In genomic region chr11:85739266-85739977, GRCm38 (mm10) we compare ENCODE assay signal across 8 mouse cellular contexts.
DNase-seq lines count a peak whose midpoint lies in the region; ATAC-seq and TF ChIP-seq lines count a peak whose summit lies in the region.
"Had no signal": no experiment of that assay in that cellular context is flagged by ENCODE, and none has a peak within 500 bp of the region (broad histone marks: within the 10 kb centered on the region; RNA-seq: fewer than 3 reads in every experiment).

No protein-coding gene starts in this region.

- WGBS in lung, embryonic 14.5 days = 13% methylated on average over 6 of the region's 6 CpGs
- WGBS in lung, adult 2 months = 53% methylated on average over 6 of the region's 6 CpGs
- 38% methylated on average over 6 of the region's 6 CpGs for WGBS in heart, embryonic 13.5 days
- WGBS in limb, embryonic 11.5 days = 16% methylated on average over 6 of the region's 6 CpGs
- WGBS in stomach, embryonic 16.5 days = 38% methylated on average over 6 of the region's 6 CpGs

- ATAC-seq in lung, embryonic 14.5 days (ENCODE audit: insufficient read depth) = peak; percentile 73
- ATAC-seq in heart, embryonic 13.5 days (ENCODE audit: extremely low read depth, insufficient number of reproducible peaks, low FRiP score, low TSS enrichment) = no peak
- ATAC-seq in limb, embryonic 11.5 days (ENCODE audit: insufficient number of reproducible peaks, low FRiP score, low TSS enrichment, low read depth) = peak; percentile 51
- ATAC-seq in stomach, embryonic 16.5 days (ENCODE audit: insufficient read depth, low FRiP score) = peak; percentile 39; the same call in 1 of the 2 replicates

- peaks cover 50% of the 10 kb centered on the region for H3K4me1 ChIP-seq in lung, embryonic 14.5 days (ENCODE audit: insufficient read depth)
- peaks cover 4% of the 10 kb centered on the region; the same call in 1 of the 2 replicates for H3K4me1 ChIP-seq in lung, adult 2 months (ENCODE audit: control insufficient read depth, insufficient read depth, low read length)
- peaks cover 39% of the 10 kb centered on the region for H3K4me1 ChIP-seq in heart, embryonic 13.5 days
- peaks cover 55% of the 10 kb centered on the region for H3K4me1 ChIP-seq in limb, embryonic 11.5 days (ENCODE audit: control insufficient read depth, insufficient read depth, low read length)
- peaks cover 29% of the 10 kb centered on the region for H3K4me1 ChIP-seq in stomach, embryonic 16.5 days (ENCODE audit: control insufficient read depth, insufficient read depth, low read length)

- H3K27ac ChIP-seq in lung, embryonic 14.5 days (ENCODE audit: low read depth) = peak overlapping the region; percentile 92
- H3K27ac ChIP-seq in heart, embryonic 13.5 days (replicated peaks) = peak overlapping the region; percentile 73
- peak overlapping the region; percentile 84 for H3K27ac ChIP-seq in limb, embryonic 11.5 days (replicated peaks; ENCODE audit: low read depth, low read length)
- H3K27ac ChIP-seq in stomach, embryonic 16.5 days (ENCODE audit: low read length) = peak overlapping the region; percentile 63

- no peak for TF ChIP-seq CTCF in lung, embryonic 14.5 days (IDR thresholded peaks at IDR 0.05; ENCODE audit: low read depth)
- TF ChIP-seq CTCF in lung, adult 2 months (IDR thresholded peaks at IDR 0.05; ENCODE audit: insufficient read depth, low read length) = no peak

- H3K4me3 ChIP-seq in lung, embryonic 14.5 days (ENCODE audit: low read depth, low read length) = no peak overlapping the region
- H3K4me3 ChIP-seq in lung, adult 2 months (replicated peaks; ENCODE audit: extremely low read depth, low read depth, low read length) = no peak overlapping the region
- H3K4me3 ChIP-seq in heart, embryonic 13.5 days = no peak overlapping the region
- no peak overlapping the region for H3K4me3 ChIP-seq in limb, embryonic 11.5 days (ENCODE audit: low read depth, low read length)
- no peak overlapping the region for H3K4me3 ChIP-seq in stomach, embryonic 16.5 days (replicated peaks; ENCODE audit: low read length)

- peak; percentile 91 for DNase-seq in lung, embryonic 14.5 days
- DNase-seq in lung, adult 2 months = no peak
- peak; percentile 65 for DNase-seq in limb, embryonic 11.5 days (ENCODE audit: low spot score)
- no peak for DNase-seq in retina, embryonic 14.5 days (ENCODE audit: low spot score)
- no peak for DNase-seq in thymus, postnatal 14 days
- DNase-seq: cerebellum, postnatal 36 days had no signal

- H3K4me2 ChIP-seq in lung, embryonic 14.5 days = peak overlapping the region; percentile 20
- peak overlapping the region; percentile 12; the same call in 1 of the 2 replicates for H3K4me2 ChIP-seq in heart, embryonic 13.5 days
- peak overlapping the region; percentile 15 for H3K4me2 ChIP-seq in limb, embryonic 11.5 days (ENCODE audit: low read depth, severe bottlenecking)
- no peak overlapping the region for H3K4me2 ChIP-seq in stomach, embryonic 16.5 days (ENCODE audit: low read depth, low read length)

- H3K9ac ChIP-seq in lung, embryonic 14.5 days = 0 out of 2 replicates have a peak overlapping the region, but pooled peaks have one; percentile 5
- peak overlapping the region; percentile 15 for H3K9ac ChIP-seq in heart, embryonic 13.5 days
- H3K9ac ChIP-seq in limb, embryonic 11.5 days (ENCODE audit: low read length) = no peak overlapping the region
- peak overlapping the region; percentile 5; the same call in 1 of the 2 replicates for H3K9ac ChIP-seq in stomach, embryonic 16.5 days (ENCODE audit: low read length)

- no peaks in the 10 kb centered on the region for H3K36me3 ChIP-seq in lung, embryonic 14.5 days (ENCODE audit: insufficient read depth)
- no peaks in the 10 kb centered on the region for H3K36me3 ChIP-seq in heart, embryonic 13.5 days
- H3K36me3 ChIP-seq in limb, embryonic 11.5 days (ENCODE audit: control insufficient read depth, insufficient read depth, low read length) = no peaks in the 10 kb centered on the region
- H3K36me3 ChIP-seq in stomach, embryonic 16.5 days (ENCODE audit: control insufficient read depth, insufficient read depth, low read length) = no peaks in the 10 kb centered on the region

- no peak for TF ChIP-seq POLR2A in lung, adult 2 months (IDR thresholded peaks at IDR 0.05; ENCODE audit: borderline replicate concordance, extremely low read depth, low read depth, low read length)

- H3K27me3 ChIP-seq in lung, embryonic 14.5 days (ENCODE audit: insufficient read depth, low read length) = no peaks in the 10 kb centered on the region
- H3K27me3 ChIP-seq in heart, embryonic 13.5 days (replicated peaks) = peaks cover 18% of the 10 kb centered on the region; the same call in 1 of the 2 replicates
- no peaks in the 10 kb centered on the region; the same call in 1 of the 2 replicates for H3K27me3 ChIP-seq in limb, embryonic 11.5 days (ENCODE audit: control insufficient read depth, insufficient read depth, low read length)
- H3K27me3 ChIP-seq in stomach, embryonic 16.5 days (ENCODE audit: control insufficient read depth, insufficient read depth, low read length) = no peaks in the 10 kb centered on the region

- H3K9me3 ChIP-seq in lung, embryonic 14.5 days (ENCODE audit: low read depth, low read length) = no peaks in the 10 kb centered on the region
- H3K9me3 ChIP-seq in heart, embryonic 13.5 days = no peaks in the 10 kb centered on the region
- H3K9me3 ChIP-seq in limb, embryonic 11.5 days (ENCODE audit: control insufficient read depth, low read length) = no peaks in the 10 kb centered on the region
- no peaks in the 10 kb centered on the region for H3K9me3 ChIP-seq in stomach, embryonic 16.5 days (replicated peaks; ENCODE audit: control insufficient read depth, low read length)

Comparison
In these comparisons a context has a peak if more than half of its experiments do, and no peak if none do; other contexts are left out.
1. DNase-seq: peak in lung, embryonic 14.5 days (single experiment) and limb, embryonic 11.5 days (single experiment); none in lung, adult 2 months (single experiment), retina, embryonic 14.5 days (single experiment) and thymus, postnatal 14 days (single experiment).
2. Peak in every context shown above with its lines, with median percentiles within 50 percentile points of each other: H3K27ac ChIP-seq.